Mouse (Mus musculus) C2C12 (cell line): Measurements from ENCODE around the gene Bptf. TPM values are rescaled to one million over a fixed set of nuclear protein-coding genes. Genes with fewer than 3 reads are reported as not detected.

ENCODE experiments used
- H3K27me3 ChIP-seq: one replicate; pipeline ENCODE4 v1.6.1; 2011; ENCODE audit not compliant: control insufficient read depth, insufficient read depth, insufficient read length
- H3K36me3 ChIP-seq: one replicate; pipeline ENCODE4 v1.6.1; 2011; ENCODE audit not compliant: control insufficient read depth, insufficient read depth
- H3K4me3 ChIP-seq: one replicate; pipeline ENCODE4 v1.5.1; 2011; ENCODE audit warnings: mild to moderate bottlenecking, control low read depth; ENCODE audit not compliant: poor library complexity, insufficient read depth, severe bottlenecking
- H3K79me2 ChIP-seq: one replicate; pipeline ENCODE4 v1.6.1; 2011; ENCODE audit not compliant: control insufficient read depth, insufficient read depth
- H3K79me3 ChIP-seq: one replicate; pipeline ENCODE4 v1.6.1; 2011; ENCODE audit warnings: low read depth, control low read depth
- H3ac ChIP-seq: one replicate; pipeline ENCODE3; 2011; ENCODE audit warnings: low read depth; ENCODE audit not compliant: control insufficient read depth, insufficient read length
- CEBPB ChIP-seq: IDR thresholded peaks from one replicate; pipeline ENCODE4 v1.6.1; 2011; ENCODE audit warnings: low read depth, mild to moderate bottlenecking, control low read depth, moderate library complexity
- CTCF ChIP-seq: IDR thresholded peaks from one replicate; pipeline ENCODE4 v1.5.1; 2011; ENCODE audit not compliant: control insufficient read depth, insufficient read depth, insufficient read length
- FOSL1 ChIP-seq: IDR thresholded peaks from one replicate; pipeline ENCODE4 v1.8.0; 2011; ENCODE audit warnings: mild to moderate bottlenecking, low read length; ENCODE audit not compliant: poor library complexity, insufficient read depth, severe bottlenecking
- MAX ChIP-seq: IDR thresholded peaks from one replicate; pipeline ENCODE4 v1.6.1; 2011; ENCODE audit warnings: mild to moderate bottlenecking, control low read depth
- MYOD1 ChIP-seq: IDR thresholded peaks from one replicate; pipeline ENCODE4 v1.6.1; 2011; ENCODE audit warnings: low read depth; ENCODE audit not compliant: control insufficient read depth, insufficient read length
- MYOG ChIP-seq: IDR thresholded peaks from one replicate; pipeline ENCODE4 v1.6.1; 2011; ENCODE audit not compliant: control insufficient read depth, insufficient read length; ENCODE audit errors: extremely low read depth
- USF1 ChIP-seq: IDR thresholded peaks from one replicate; pipeline ENCODE4 v1.6.1; 2011; ENCODE audit warnings: low read depth, mild to moderate bottlenecking, control low read depth, moderate library complexity
- long read RNA-seq, 2 experiments: library from polyadenylated mRNA; unstranded; transcript quantifications; one replicate each; pipeline ENCODE4 v2.0.0; 2019 to 2020
- polyA plus RNA-seq: library from polyadenylated mRNA; unstranded; fragments of >200 nt; fragmentation: generic; extraction: Trizol; gene quantifications from one replicate; pipeline ENCODE4 v1.2.1, GENCODE M21; 2012; ENCODE audit warnings: missing spikeins

Gene Bptf
- 14.8 TPM for polyA plus RNA-seq
- long read RNA-seq, experiment 1, partial matches to known transcripts = 10 of 15 reads
- long read RNA-seq, experiment 1, other reads (novel, unspliced or antisense) = 4 of 15 reads
- long read RNA-seq, experiment 2, partial matches to known transcripts = 7 of 13 reads
- long read RNA-seq, experiment 2, other reads (novel, unspliced or antisense) = 6 of 13 reads

GRCm38 (mm10) chr11:107131749-107132421 is at the start of gene Bptf:
Gene Bptf, minus strand, starts transcription at chr11:107132127.
- no peaks in the 10 kb centered on the region for H3K27me3 ChIP-seq
- H3ac ChIP-seq = peak within 1 kb of the TSS; percentile 86
- H3K36me3 ChIP-seq = no peaks in the 10 kb centered on the region
- H3K79me2 ChIP-seq = peaks cover 48% of the 10 kb centered on the region
- H3K4me3 ChIP-seq = peak within 1 kb of the TSS; percentile 89
- peaks cover 41% of the 10 kb centered on the region for H3K79me3 ChIP-seq
- TF ChIP-seq MAX = peak; percentile 36
- no peak for TF ChIP-seq MYOG
- TF ChIP-seq CEBPB = no peak
- TF ChIP-seq MYOD1 = no peak
- peak; percentile 91 for TF ChIP-seq USF1
- peak; percentile 100 for TF ChIP-seq CTCF
- no peak for TF ChIP-seq FOSL1

GRCm38 (mm10) chr11:107161215-107161614 is 29.3 kb upstream of the Bptf start:
- H3K79me3 ChIP-seq = no peaks in the 10 kb centered on the region
- no peak overlapping the region for H3ac ChIP-seq
- H3K27me3 ChIP-seq = no peaks in the 10 kb centered on the region
- H3K36me3 ChIP-seq = peaks cover 2% of the 10 kb centered on the region
- no peak overlapping the region for H3K4me3 ChIP-seq
- H3K79me2 ChIP-seq = no peaks in the 10 kb centered on the region
- TF ChIP-seq MYOG (no peak), MAX (no peak), FOSL1 (no peak), CEBPB (no peak), CTCF (no peak), MYOD1 (no peak), USF1 (no peak)

GRCm38 (mm10) chr11:107159034-107159433 is 27.1 kb upstream of the Bptf start:
- no peaks in the 10 kb centered on the region for H3K36me3 ChIP-seq
- peak overlapping the region; percentile 0 for H3K4me3 ChIP-seq
- H3ac ChIP-seq = no peak overlapping the region
- TF ChIP-seq MAX (no peak), USF1 (no peak), MYOG (no peak), FOSL1 (no peak), CEBPB (no peak), CTCF (no peak), MYOD1 (no peak)
- no peaks in the 10 kb centered on the region for H3K79me3 ChIP-seq
- no peaks in the 10 kb centered on the region for H3K79me2 ChIP-seq
- no peaks in the 10 kb centered on the region for H3K27me3 ChIP-seq

- no peak for TF ChIP-seq USF1
- TF ChIP-seq CTCF = no peak
- no peak for TF ChIP-seq CEBPB
- no peak for TF ChIP-seq MYOG
- peak; percentile 17 for TF ChIP-seq FOSL1
- TF ChIP-seq MAX = no peak
- TF ChIP-seq MYOD1 = no peak
- no peaks in the 10 kb centered on the region for H3K79me3 ChIP-seq
- H3K4me3 ChIP-seq = no peak overlapping the region
- no peaks in the 10 kb centered on the region for H3K36me3 ChIP-seq
- H3ac ChIP-seq = no peak overlapping the region
- H3K27me3 ChIP-seq = no peaks in the 10 kb centered on the region
- H3K79me2 ChIP-seq = no peaks in the 10 kb centered on the region
These were observed 25.2 kb upstream of the Bptf start for GRCm38 (mm10) chr11:107156977-107157642.

GRCm38 (mm10) chr11:107155292-107155691 is 23.4 kb upstream of the Bptf start:
- H3K36me3 ChIP-seq = no peaks in the 10 kb centered on the region
- no peaks in the 10 kb centered on the region for H3K79me2 ChIP-seq
- H3K4me3 ChIP-seq = no peak overlapping the region
- no peak overlapping the region for H3ac ChIP-seq
- H3K79me3 ChIP-seq = no peaks in the 10 kb centered on the region
- no peak for TF ChIP-seq MAX
- TF ChIP-seq CEBPB = no peak
- no peak for TF ChIP-seq MYOD1
- no peak for TF ChIP-seq FOSL1
- no peak for TF ChIP-seq MYOG
- no peak for TF ChIP-seq CTCF
- H3K27me3 ChIP-seq = no peaks in the 10 kb centered on the region
